Mouse (Mus musculus): ENCODE results near the gene Chid1. TPM values are rescaled to one million over a fixed set of nuclear protein-coding genes. Genes with fewer than 3 reads are reported as not detected.

Chid1 gene
- polyA plus RNA-seq, 1 experiment from 2014 or later, result 20.5 TPM

GRCm38 (mm10) chr7:141466607-141467148, 73.0 kb downstream of the Chid1 start:
- TF ChIP-seq CTCF (IDR thresholded peaks at IDR 0.05; ENCODE audit: low read depth), result no peak
- H3K9me3 ChIP-seq (ENCODE audit: control insufficient read depth), result no peaks in the 10 kb centered on the region
- peak overlapping the region; percentile 67; the same call in 1 of the 2 replicates for H3K9ac ChIP-seq (ENCODE audit: low read depth, low read length)
- WGBS, result 66% methylated on average over 10 of the region's 10 CpGs
- peaks cover 14% of the 10 kb centered on the region for H3K4me1 ChIP-seq (replicated peaks; ENCODE audit: control insufficient read depth, insufficient read depth, low read length)
- peak overlapping the region; percentile 80 for H3K4me2 ChIP-seq (replicated peaks; ENCODE audit: low read depth)
- peak overlapping the region; percentile 66 for H3K4me3 ChIP-seq (ENCODE audit: low read depth, low read length)
- 0 out of 2 replicates have a peak overlapping the region, but pooled peaks have one; percentile 73 for H3K27ac ChIP-seq (ENCODE audit: low read depth, low read length)
- H3K27me3 ChIP-seq (replicated peaks; ENCODE audit: control insufficient read depth, insufficient read depth, low read length), result peaks cover 11% of the 10 kb centered on the region
- H3K36me3 ChIP-seq (ENCODE audit: control insufficient read depth, insufficient read depth), result peaks cover 21% of the 10 kb centered on the region
- no peak for ATAC-seq

- Histone ChIP-seq H3K27ac (ENCODE audit: low read depth, low read length) (no peak overlapping the region), H3K27me3 (replicated peaks; ENCODE audit: control insufficient read depth, insufficient read depth, low read length) (peaks cover 11% of the 10 kb centered on the region), H3K4me3 (ENCODE audit: low read depth, low read length) (no peak overlapping the region), H3K4me1 (replicated peaks; ENCODE audit: control insufficient read depth, insufficient read depth, low read length) (peaks cover 14% of the 10 kb centered on the region), H3K9ac (ENCODE audit: low read depth, low read length) (no peak overlapping the region), H3K4me2 (replicated peaks; ENCODE audit: low read depth) (no peak overlapping the region), H3K36me3 (ENCODE audit: control insufficient read depth, insufficient read depth) (peaks cover 16% of the 10 kb centered on the region), H3K9me3 (ENCODE audit: control insufficient read depth) (no peaks in the 10 kb centered on the region)
- TF ChIP-seq CTCF (IDR thresholded peaks at IDR 0.05; ENCODE audit: low read depth), result no peak
- ATAC-seq, result no peak
- WGBS, result 86% methylated on average over 7 of the region's 7 CpGs
These were observed 73.6 kb downstream of the Chid1 start for GRCm38 (mm10) chr7:141466045-141466394.

- peaks cover 11% of the 10 kb centered on the region for H3K36me3 ChIP-seq (ENCODE audit: control insufficient read depth, insufficient read depth)
- peaks cover 14% of the 10 kb centered on the region for H3K4me1 ChIP-seq (replicated peaks; ENCODE audit: control insufficient read depth, insufficient read depth, low read length)
- H3K27ac ChIP-seq (ENCODE audit: low read depth, low read length), result no peak overlapping the region
- H3K4me3 ChIP-seq (ENCODE audit: low read depth, low read length), result no peak overlapping the region
- H3K27me3 ChIP-seq (replicated peaks; ENCODE audit: control insufficient read depth, insufficient read depth, low read length), result peaks cover 11% of the 10 kb centered on the region
- H3K9ac ChIP-seq (ENCODE audit: low read depth, low read length), result no peak overlapping the region
- 58% methylated on average over 10 of the region's 10 CpGs for WGBS
- ATAC-seq, result no peak
- H3K9me3 ChIP-seq (ENCODE audit: control insufficient read depth), result no peaks in the 10 kb centered on the region
- TF ChIP-seq CTCF (IDR thresholded peaks at IDR 0.05; ENCODE audit: low read depth), result no peak
- peak overlapping the region; percentile 51; the same call in 1 of the 2 replicates for H3K4me2 ChIP-seq (replicated peaks; ENCODE audit: low read depth)
These were observed 74.1 kb downstream of the Chid1 start for GRCm38 (mm10) chr7:141465388-141466044.

GRCm38 (mm10) chr7:141464603-141465201, 75.0 kb downstream of the Chid1 start:
- peaks cover 14% of the 10 kb centered on the region for H3K4me1 ChIP-seq (replicated peaks; ENCODE audit: control insufficient read depth, insufficient read depth, low read length)
- H3K27me3 ChIP-seq (replicated peaks; ENCODE audit: control insufficient read depth, insufficient read depth, low read length), result peaks cover 11% of the 10 kb centered on the region
- no peak overlapping the region for H3K27ac ChIP-seq (ENCODE audit: low read depth, low read length)
- no peak for TF ChIP-seq CTCF (IDR thresholded peaks at IDR 0.05; ENCODE audit: low read depth)
- 22% methylated on average over 35 of the region's 38 CpGs for WGBS
- no peak for ATAC-seq
- H3K36me3 ChIP-seq (ENCODE audit: control insufficient read depth, insufficient read depth), result peaks cover 7% of the 10 kb centered on the region
- H3K9me3 ChIP-seq (ENCODE audit: control insufficient read depth), result no peaks in the 10 kb centered on the region
- H3K4me2 ChIP-seq (replicated peaks; ENCODE audit: low read depth), result peak overlapping the region; percentile 51
- H3K9ac ChIP-seq (ENCODE audit: low read depth, low read length), result 0 out of 2 replicates have a peak overlapping the region, but pooled peaks have one; percentile 11
- H3K4me3 ChIP-seq (ENCODE audit: low read depth, low read length), result peak overlapping the region; percentile 9; the same call in 1 of the 2 replicates

GRCm38 (mm10) chr7:141463824-141464602, 75.6 kb downstream of the Chid1 start:
- Histone ChIP-seq H3K27ac (ENCODE audit: low read depth, low read length) (no peak overlapping the region), H3K27me3 (replicated peaks; ENCODE audit: control insufficient read depth, insufficient read depth, low read length) (peaks cover 11% of the 10 kb centered on the region), H3K4me1 (replicated peaks; ENCODE audit: control insufficient read depth, insufficient read depth, low read length) (peaks cover 8% of the 10 kb centered on the region), H3K36me3 (ENCODE audit: control insufficient read depth, insufficient read depth) (peaks cover 11% of the 10 kb centered on the region), H3K4me3 (ENCODE audit: low read depth, low read length) (peak overlapping the region; percentile 9; the same call in 1 of the 2 replicates), H3K9ac (ENCODE audit: low read depth, low read length) (0 out of 2 replicates have a peak overlapping the region, but pooled peaks have one; percentile 11), H3K9me3 (ENCODE audit: control insufficient read depth) (no peaks in the 10 kb centered on the region), H3K4me2 (replicated peaks; ENCODE audit: low read depth) (peak overlapping the region; percentile 51)
- 64% methylated on average over 12 of the region's 12 CpGs for WGBS
- no peak for TF ChIP-seq CTCF (IDR thresholded peaks at IDR 0.05; ENCODE audit: low read depth)
- ATAC-seq, result no peak

Data from intestine, postnatal 0 days (tissue).